Mouse (Mus musculus): ENCODE data around the gene Kat2a.

GRCm38 (mm10) chr11:100749469-100749868 is 37.2 kb upstream of the Kat2a start:
- TF ChIP-seq CTCF (conservative IDR thresholded peaks at IDR 0.05; ENCODE audit: insufficient read depth, insufficient read length, low read depth, low read length) (no peak), POLR2A (IDR thresholded peaks at IDR 0.05; ENCODE audit: low read depth, low read length) (no peak)

All from kidney, adult 2 months (tissue).